Mouse (Mus musculus) brain, adult 2 months (tissue): ENCODE data around the gene Pdgfb.

Source experiments
- DNase-seq: peaks from one replicate; pipeline ENCODE4 v3.0.0; 2011; ENCODE audit warnings: low read depth, low spot score

The Pdgfb gene

DNA sequence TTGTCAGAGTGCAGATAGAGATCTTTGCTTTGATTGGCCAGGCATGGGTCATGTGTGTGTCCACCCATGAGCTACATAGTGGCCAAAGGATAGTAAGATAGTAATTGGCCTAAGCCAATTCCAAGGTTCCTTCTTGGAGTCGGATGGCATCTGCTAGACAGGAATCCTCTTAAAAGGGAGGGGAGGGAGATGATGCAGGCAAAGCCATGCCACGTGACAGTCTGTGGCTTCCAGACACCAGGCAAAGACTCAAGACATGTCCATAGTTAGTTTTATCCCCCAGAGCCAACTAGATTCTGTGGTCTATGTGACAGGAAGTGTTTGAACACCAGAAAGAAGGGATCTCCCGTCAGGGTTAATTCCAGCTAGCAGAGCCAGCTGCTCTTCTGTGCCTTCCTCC, 56.4 kb downstream of the Pdgfb start:
- no peak for DNase-seq

- no peak for DNase-seq
These were observed 58.2 kb downstream of the Pdgfb start for GRCm38 (mm10) chr15:79956559-79956958.

DNA sequence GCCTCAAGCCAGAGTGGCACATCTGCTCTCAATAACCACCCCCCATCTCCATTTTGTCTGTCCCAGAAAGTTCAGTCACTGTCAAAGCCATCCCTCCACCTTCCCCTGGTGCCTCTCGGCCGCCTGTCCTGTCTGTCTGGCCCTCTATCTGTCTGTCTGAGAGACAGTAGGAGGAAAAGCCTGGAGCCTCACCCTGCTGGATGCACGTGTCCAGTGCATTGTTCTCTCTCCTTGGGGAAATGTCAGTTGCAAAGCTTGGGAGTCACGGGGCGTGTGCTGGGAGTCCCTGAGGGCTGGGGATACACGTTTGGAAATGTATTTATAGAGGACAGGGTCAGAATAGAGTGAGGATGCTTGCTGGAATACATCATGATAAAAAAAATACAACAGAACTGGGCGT, 61.3 kb downstream of the Pdgfb start:
- no peak for DNase-seq

DNA sequence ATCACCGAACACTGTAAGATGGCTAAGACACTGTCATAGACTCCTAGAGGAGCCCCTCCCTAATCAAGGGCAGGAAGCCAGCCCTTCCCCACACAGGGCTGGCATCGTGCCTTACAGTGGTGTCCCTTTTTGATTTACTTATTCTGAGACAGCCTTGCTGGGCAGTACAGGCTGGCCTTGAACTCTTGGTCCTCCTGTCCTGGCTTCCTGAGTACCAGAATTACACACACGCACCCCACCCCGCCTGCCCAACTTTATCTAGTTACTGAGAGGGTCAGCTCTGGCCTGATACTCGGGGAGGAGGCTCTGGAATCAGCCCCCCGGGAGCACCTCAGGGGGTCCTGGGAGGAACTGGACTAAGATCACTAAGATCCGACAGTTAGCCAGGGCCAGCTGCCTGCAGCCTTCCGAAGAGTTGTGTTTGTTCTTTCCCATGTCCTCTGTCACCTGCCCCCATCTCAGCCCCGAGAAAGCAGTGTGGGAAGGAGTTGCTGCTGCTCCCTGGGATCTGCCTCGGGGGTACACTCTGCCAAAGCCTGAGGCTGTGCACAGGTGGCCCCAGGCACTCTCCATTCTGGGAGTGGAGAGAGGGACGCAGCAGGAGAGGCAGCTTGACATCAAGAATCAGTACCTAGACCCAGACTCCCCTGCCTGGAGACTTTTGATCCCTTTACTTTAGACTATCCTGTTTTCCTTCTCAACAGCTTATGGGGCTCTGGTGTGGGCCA, 62.1 kb downstream of the Pdgfb start:
- no peak for DNase-seq

GRCm38 (mm10) chr15:79951730-79952503, 62.9 kb downstream of the Pdgfb start:
- peak; percentile 17 for DNase-seq

DNA sequence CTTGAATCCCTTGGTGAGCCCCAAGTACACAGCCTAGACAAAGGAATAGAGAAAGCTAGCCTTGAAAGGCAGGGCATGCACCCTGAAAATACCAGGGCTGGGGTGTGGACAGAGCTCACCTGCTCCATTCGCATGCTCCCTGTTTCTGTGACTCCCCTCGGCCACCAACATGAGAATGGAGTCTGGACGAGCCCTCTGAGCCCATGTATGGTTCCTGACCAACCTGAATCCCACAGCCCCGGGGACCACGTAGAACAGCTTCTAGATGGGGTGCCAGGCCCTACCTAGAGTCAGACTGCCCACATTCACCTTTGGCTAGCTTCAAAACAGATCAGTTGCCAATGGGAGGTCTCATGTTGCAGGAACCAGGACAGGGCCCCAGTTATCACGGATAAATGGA, 63.6 kb downstream of the Pdgfb start:
- DNase-seq = no peak

- peak; percentile 81 for DNase-seq
These were observed 64.3 kb downstream of the Pdgfb start for GRCm38 (mm10) chr15:79950250-79951025.

DNA sequence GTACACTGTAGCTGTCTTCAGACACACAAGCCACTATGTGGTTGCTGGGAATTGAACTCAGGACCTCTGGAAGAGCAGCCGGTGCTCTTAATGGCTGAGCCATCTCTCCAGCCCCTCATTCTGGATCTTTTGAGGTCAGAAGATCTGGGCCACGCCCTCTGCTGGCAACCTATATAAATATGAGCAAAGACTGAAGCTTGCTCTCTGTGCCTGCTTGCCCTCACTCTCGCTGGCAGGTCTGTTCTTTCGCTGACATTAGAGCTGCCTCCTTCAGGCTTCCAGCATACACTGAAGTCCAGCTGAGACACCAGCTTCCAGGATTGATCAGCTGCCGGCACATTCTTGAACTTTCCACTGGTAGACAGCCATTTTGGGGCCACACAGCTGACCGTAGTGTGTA, 67.1 kb downstream of the Pdgfb start:
- DNase-seq = peak; percentile 42

GRCm38 (mm10) chr15:79946790-79947189, 68.0 kb downstream of the Pdgfb start:
- DNase-seq = peak; percentile 24

- peak; percentile 93 for DNase-seq
These were observed 68.8 kb downstream of the Pdgfb start for GRCm38 (mm10) chr15:79946022-79946421.
